Mouse (Mus musculus): ENCODE data around the gene Cep72. TPM values are rescaled to one million over a fixed set of nuclear protein-coding genes. Genes with fewer than 3 reads are reported as not detected.

Cep72 gene
- polyA plus RNA-seq, 1 experiment from 2014 or later: 14.7 TPM

GRCm38 (mm10) chr13:74056194-74056593, 5.9 kb downstream of the Cep72 start:
- peaks cover 10% of the 10 kb centered on the region; the same call in 1 of the 2 replicates for H3K36me3 ChIP-seq (ENCODE audit: control insufficient read depth, insufficient read depth, low read length)
- no peaks in the 10 kb centered on the region for H3K4me1 ChIP-seq (ENCODE audit: control insufficient read depth, insufficient read depth, low read length)
- ATAC-seq (ENCODE audit: insufficient number of reproducible peaks, insufficient read depth, low FRiP score, low read depth): no peak
- no peak overlapping the region for H3K4me2 ChIP-seq (replicated peaks; ENCODE audit: low read depth, low read length)
- H3K9ac ChIP-seq (replicated peaks; ENCODE audit: low read depth, low read length): no peak overlapping the region
- no peak overlapping the region for H3K27ac ChIP-seq (ENCODE audit: low read length)
- H3K27me3 ChIP-seq (ENCODE audit: control insufficient read depth, insufficient read depth, low read length): no peaks in the 10 kb centered on the region
- no peaks in the 10 kb centered on the region for H3K9me3 ChIP-seq (ENCODE audit: control insufficient read depth, low read depth, low read length)
- 80% methylated on average over 1 of the region's 1 CpGs for WGBS
- H3K4me3 ChIP-seq (ENCODE audit: low read depth, low read length): no peak overlapping the region

GRCm38 (mm10) chr13:74039926-74040325, 22.2 kb downstream of the Cep72 start:
- Histone ChIP-seq H3K27ac (ENCODE audit: low read length) (no peak overlapping the region), H3K36me3 (ENCODE audit: control insufficient read depth, insufficient read depth, low read length) (peaks cover 30% of the 10 kb centered on the region), H3K27me3 (ENCODE audit: control insufficient read depth, insufficient read depth, low read length) (no peaks in the 10 kb centered on the region), H3K4me1 (ENCODE audit: control insufficient read depth, insufficient read depth, low read length) (no peaks in the 10 kb centered on the region), H3K9ac (replicated peaks; ENCODE audit: low read depth, low read length) (no peak overlapping the region), H3K4me3 (ENCODE audit: low read depth, low read length) (no peak overlapping the region), H3K4me2 (replicated peaks; ENCODE audit: low read depth, low read length) (no peak overlapping the region), H3K9me3 (ENCODE audit: control insufficient read depth, low read depth, low read length) (no peaks in the 10 kb centered on the region)
- 92% methylated on average over 3 of the region's 3 CpGs for WGBS
- ATAC-seq (ENCODE audit: insufficient number of reproducible peaks, insufficient read depth, low FRiP score, low read depth): no peak

GRCm38 (mm10) chr13:74035776-74036175, 26.3 kb downstream of the Cep72 start:
- Histone ChIP-seq H3K36me3 (ENCODE audit: control insufficient read depth, insufficient read depth, low read length) (peaks cover 18% of the 10 kb centered on the region), H3K4me1 (ENCODE audit: control insufficient read depth, insufficient read depth, low read length) (no peaks in the 10 kb centered on the region), H3K27me3 (ENCODE audit: control insufficient read depth, insufficient read depth, low read length) (no peaks in the 10 kb centered on the region), H3K9ac (replicated peaks; ENCODE audit: low read depth, low read length) (no peak overlapping the region), H3K27ac (ENCODE audit: low read length) (no peak overlapping the region), H3K4me2 (replicated peaks; ENCODE audit: low read depth, low read length) (no peak overlapping the region), H3K4me3 (ENCODE audit: low read depth, low read length) (no peak overlapping the region), H3K9me3 (ENCODE audit: control insufficient read depth, low read depth, low read length) (no peaks in the 10 kb centered on the region)
- 91% methylated on average over 2 of the region's 2 CpGs for WGBS
- ATAC-seq (ENCODE audit: insufficient number of reproducible peaks, insufficient read depth, low FRiP score, low read depth): no peak

GRCm38 (mm10) chr13:74034756-74035155, 27.3 kb downstream of the Cep72 start:
- no peak for ATAC-seq (ENCODE audit: insufficient number of reproducible peaks, insufficient read depth, low FRiP score, low read depth)
- no peaks in the 10 kb centered on the region for H3K27me3 ChIP-seq (ENCODE audit: control insufficient read depth, insufficient read depth, low read length)
- 73% methylated on average over 2 of the region's 2 CpGs for WGBS
- no peaks in the 10 kb centered on the region for H3K9me3 ChIP-seq (ENCODE audit: control insufficient read depth, low read depth, low read length)
- H3K27ac ChIP-seq (ENCODE audit: low read length): no peak overlapping the region
- H3K9ac ChIP-seq (replicated peaks; ENCODE audit: low read depth, low read length): no peak overlapping the region
- no peak overlapping the region for H3K4me2 ChIP-seq (replicated peaks; ENCODE audit: low read depth, low read length)
- H3K4me1 ChIP-seq (ENCODE audit: control insufficient read depth, insufficient read depth, low read length): no peaks in the 10 kb centered on the region
- no peak overlapping the region for H3K4me3 ChIP-seq (ENCODE audit: low read depth, low read length)
- peaks cover 8% of the 10 kb centered on the region for H3K36me3 ChIP-seq (ENCODE audit: control insufficient read depth, insufficient read depth, low read length)

- Histone ChIP-seq H3K36me3 (ENCODE audit: control insufficient read depth, insufficient read depth, low read length) (no peaks in the 10 kb centered on the region; the same call in 1 of the 2 replicates), H3K27ac (ENCODE audit: low read length) (no peak overlapping the region), H3K4me2 (replicated peaks; ENCODE audit: low read depth, low read length) (no peak overlapping the region), H3K4me3 (ENCODE audit: low read depth, low read length) (no peak overlapping the region), H3K4me1 (ENCODE audit: control insufficient read depth, insufficient read depth, low read length) (no peaks in the 10 kb centered on the region), H3K9me3 (ENCODE audit: control insufficient read depth, low read depth, low read length) (no peaks in the 10 kb centered on the region), H3K9ac (replicated peaks; ENCODE audit: low read depth, low read length) (no peak overlapping the region), H3K27me3 (ENCODE audit: control insufficient read depth, insufficient read depth, low read length) (no peaks in the 10 kb centered on the region)
- WGBS: 81% methylated on average over 8 of the region's 8 CpGs
- no peak for ATAC-seq (ENCODE audit: insufficient number of reproducible peaks, insufficient read depth, low FRiP score, low read depth)
Measured at GRCm38 (mm10) chr13:74031133-74031532, 31.0 kb downstream of the Cep72 start.

GRCm38 (mm10) chr13:74030691-74031090, 31.4 kb downstream of the Cep72 start:
- Histone ChIP-seq H3K4me1 (ENCODE audit: control insufficient read depth, insufficient read depth, low read length) (no peaks in the 10 kb centered on the region), H3K4me2 (replicated peaks; ENCODE audit: low read depth, low read length) (no peak overlapping the region), H3K4me3 (ENCODE audit: low read depth, low read length) (no peak overlapping the region), H3K9ac (replicated peaks; ENCODE audit: low read depth, low read length) (no peak overlapping the region), H3K9me3 (ENCODE audit: control insufficient read depth, low read depth, low read length) (no peaks in the 10 kb centered on the region), H3K36me3 (ENCODE audit: control insufficient read depth, insufficient read depth, low read length) (no peaks in the 10 kb centered on the region; the same call in 1 of the 2 replicates), H3K27ac (ENCODE audit: low read length) (no peak overlapping the region), H3K27me3 (ENCODE audit: control insufficient read depth, insufficient read depth, low read length) (no peaks in the 10 kb centered on the region)
- ATAC-seq (ENCODE audit: insufficient number of reproducible peaks, insufficient read depth, low FRiP score, low read depth): no peak
- WGBS: 89% methylated on average over 7 of the region's 7 CpGs

GRCm38 (mm10) chr13:74029013-74029412, 33.1 kb downstream of the Cep72 start:
- no peak overlapping the region for H3K4me2 ChIP-seq (replicated peaks; ENCODE audit: low read depth, low read length)
- no peaks in the 10 kb centered on the region for H3K4me1 ChIP-seq (ENCODE audit: control insufficient read depth, insufficient read depth, low read length)
- no peaks in the 10 kb centered on the region for H3K27me3 ChIP-seq (ENCODE audit: control insufficient read depth, insufficient read depth, low read length)
- H3K9ac ChIP-seq (replicated peaks; ENCODE audit: low read depth, low read length): no peak overlapping the region
- H3K36me3 ChIP-seq (ENCODE audit: control insufficient read depth, insufficient read depth, low read length): no peaks in the 10 kb centered on the region
- WGBS: 65% methylated on average over 2 of the region's 2 CpGs
- ATAC-seq (ENCODE audit: insufficient number of reproducible peaks, insufficient read depth, low FRiP score, low read depth): no peak
- H3K27ac ChIP-seq (ENCODE audit: low read length): no peak overlapping the region
- H3K9me3 ChIP-seq (ENCODE audit: control insufficient read depth, low read depth, low read length): no peaks in the 10 kb centered on the region
- no peak overlapping the region for H3K4me3 ChIP-seq (ENCODE audit: low read depth, low read length)

- H3K9me3 ChIP-seq (ENCODE audit: control insufficient read depth, low read depth, low read length): no peaks in the 10 kb centered on the region
- H3K27ac ChIP-seq (ENCODE audit: low read length): no peak overlapping the region
- no peaks in the 10 kb centered on the region for H3K27me3 ChIP-seq (ENCODE audit: control insufficient read depth, insufficient read depth, low read length)
- no peaks in the 10 kb centered on the region for H3K36me3 ChIP-seq (ENCODE audit: control insufficient read depth, insufficient read depth, low read length)
- ATAC-seq (ENCODE audit: insufficient number of reproducible peaks, insufficient read depth, low FRiP score, low read depth): no peak
- H3K9ac ChIP-seq (replicated peaks; ENCODE audit: low read depth, low read length): no peak overlapping the region
- H3K4me3 ChIP-seq (ENCODE audit: low read depth, low read length): no peak overlapping the region
- WGBS: 61% methylated on average over 2 of the region's 2 CpGs
- H3K4me2 ChIP-seq (replicated peaks; ENCODE audit: low read depth, low read length): no peak overlapping the region
- H3K4me1 ChIP-seq (ENCODE audit: control insufficient read depth, insufficient read depth, low read length): no peaks in the 10 kb centered on the region
Measured at GRCm38 (mm10) chr13:74028116-74028515, 34.0 kb downstream of the Cep72 start.

- Histone ChIP-seq H3K9ac (replicated peaks; ENCODE audit: low read depth, low read length) (no peak overlapping the region), H3K27me3 (ENCODE audit: control insufficient read depth, insufficient read depth, low read length) (no peaks in the 10 kb centered on the region), H3K9me3 (ENCODE audit: control insufficient read depth, low read depth, low read length) (no peaks in the 10 kb centered on the region), H3K4me2 (replicated peaks; ENCODE audit: low read depth, low read length) (no peak overlapping the region), H3K36me3 (ENCODE audit: control insufficient read depth, insufficient read depth, low read length) (no peaks in the 10 kb centered on the region), H3K27ac (ENCODE audit: low read length) (no peak overlapping the region), H3K4me3 (ENCODE audit: low read depth, low read length) (no peak overlapping the region), H3K4me1 (ENCODE audit: control insufficient read depth, insufficient read depth, low read length) (no peaks in the 10 kb centered on the region)
- ATAC-seq (ENCODE audit: insufficient number of reproducible peaks, insufficient read depth, low FRiP score, low read depth): peak; percentile 48
- WGBS: 19% methylated on average over 2 of the region's 2 CpGs
Measured at GRCm38 (mm10) chr13:74026215-74026614, 35.9 kb downstream of the Cep72 start.
